Mouse (Mus musculus) myocyte (in vitro differentiated cells): Measurements from ENCODE around the gene Abcc5.

Experiments used
- E2F4 ChIP-seq: IDR thresholded peaks from one replicate; pipeline ENCODE4 v1.6.1; 2011; ENCODE audit warnings: mild to moderate bottlenecking, control low read depth, moderate library complexity; ENCODE audit not compliant: insufficient read depth
- MAX ChIP-seq: IDR thresholded peaks from one replicate; pipeline ENCODE4 v1.6.1; 2011; ENCODE audit warnings: low read depth, mild to moderate bottlenecking, control low read depth
- MYOD1 ChIP-seq, 3 experiments: IDR thresholded peaks; one replicate each; pipeline ENCODE4 v1.6.1; 2011; ENCODE audit warnings: control low read depth in 2 of 3, low read depth in 2 of 3, mild to moderate bottlenecking in 2 of 3, moderate library complexity in 1 of 3; ENCODE audit not compliant: insufficient read length in 2 of 3, control insufficient read depth in 1 of 3
- MYOG ChIP-seq, 3 experiments: IDR thresholded peaks; one replicate each; pipeline ENCODE4 v1.6.1; 2011; ENCODE audit warnings: control low read depth in 2 of 3, low read depth in 2 of 3, mild to moderate bottlenecking in 2 of 3; ENCODE audit not compliant: insufficient read length in 2 of 3, control insufficient read depth in 1 of 3, insufficient read depth in 1 of 3
- POLR2A ChIP-seq: IDR thresholded peaks from one replicate; pipeline ENCODE4 v1.6.1; 2011; ENCODE audit warnings: low read depth, mild to moderate bottlenecking, control low read depth, moderate library complexity; ENCODE audit not compliant: insufficient read length
- POLR2AphosphoS2 ChIP-seq: IDR thresholded peaks from one replicate; pipeline ENCODE4 v1.6.1; 2011; ENCODE audit warnings: low read depth, control low read depth; ENCODE audit not compliant: insufficient read length
- REST ChIP-seq: IDR thresholded peaks from one replicate; pipeline ENCODE4 v1.6.1; 2011; ENCODE audit warnings: mild to moderate bottlenecking, control low read depth, moderate library complexity; ENCODE audit not compliant: insufficient read depth, insufficient read length
- TCF12 ChIP-seq: IDR thresholded peaks from one replicate; pipeline ENCODE4 v1.6.1; 2011; ENCODE audit warnings: mild to moderate bottlenecking, control low read depth; ENCODE audit not compliant: poor library complexity, insufficient read depth, severe bottlenecking

GRCm38 (mm10) chr16:20390233-20390632 lies 36.0 kb downstream of the Abcc5 start:
- TF ChIP-seq MYOG (IDR thresholded peaks at IDR 0.05; ENCODE audit: control insufficient read depth in 1 of 3, insufficient read depth in 1 of 3, insufficient read length in 2 of 3, low read depth in 2 of 3) (no peak), POLR2A (no peak), MYOD1 (IDR thresholded peaks at IDR 0.05; ENCODE audit: control insufficient read depth in 1 of 3, insufficient read length in 2 of 3, low read depth in 2 of 3) (no peak), E2F4 (no peak), REST (no peak), POLR2AphosphoS2 (no peak), MAX (no peak), TCF12 (no peak)
